Comparison of ENCODE assay signal across 13 mouse cellular contexts in genomic region chr8:112138924-112139323, GRCm38 (mm10).
DNase-seq lines count a peak whose midpoint lies in the region; ATAC-seq lines count a peak whose summit lies in the region.
"Had no signal": no experiment of that assay in that cellular context is flagged by ENCODE, and none has a peak within 500 bp of the region (broad histone marks: within the 10 kb centered on the region; RNA-seq: fewer than 3 reads in every experiment).

No protein-coding gene starts in this region.

- H3K9ac ChIP-seq in forebrain, embryonic 13.5 days = no peak overlapping the region
- no peak overlapping the region for H3K9ac ChIP-seq in forebrain, embryonic 11.5 days (ENCODE audit: low read length)
- no peak overlapping the region for H3K9ac ChIP-seq in neural tube, embryonic 12.5 days
- H3K9ac ChIP-seq in hindbrain, embryonic 15.5 days = no peak overlapping the region
- H3K9ac ChIP-seq: limb, embryonic 15.5 days had no signal

- no peak for DNase-seq in forebrain, embryonic 11.5 days (ENCODE audit: low spot score)
- DNase-seq in neural tube, embryonic 10.5 days (ENCODE audit: extremely low spot score, low spot score) = no peak
- no peak for DNase-seq in T-cell, adult 2 months (ENCODE audit: low spot score)
- no peak for DNase-seq in spleen, postnatal 36 days (ENCODE audit: low spot score in 2 of 2)
- no peak for DNase-seq in spleen, adult 18-20 months
- DNase-seq: lung, postnatal 14 days had no signal

- no peak overlapping the region for H3K4me3 ChIP-seq in forebrain, embryonic 13.5 days
- H3K4me3 ChIP-seq in forebrain, embryonic 11.5 days (ENCODE audit: low read depth, low read length) = no peak overlapping the region
- no peak overlapping the region for H3K4me3 ChIP-seq in neural tube, embryonic 12.5 days
- no peak overlapping the region for H3K4me3 ChIP-seq in hindbrain, embryonic 15.5 days
- H3K4me3 ChIP-seq: heart, embryonic 10.5 days; limb, embryonic 15.5 days; myocyte had no signal

- H3K4me1 ChIP-seq in forebrain, embryonic 13.5 days = peaks cover 4% of the 10 kb centered on the region; the same call in 1 of the 2 replicates
- no peaks in the 10 kb centered on the region for H3K4me1 ChIP-seq in forebrain, embryonic 11.5 days (replicated peaks; ENCODE audit: control insufficient read depth, insufficient read depth, low read length)
- no peaks in the 10 kb centered on the region for H3K4me1 ChIP-seq in neural tube, embryonic 12.5 days
- 0 out of 2 replicates have a peak, but pooled peaks cover 3% of the 10 kb centered on the region for H3K4me1 ChIP-seq in hindbrain, embryonic 15.5 days (replicated peaks)
- H3K4me1 ChIP-seq: heart, embryonic 10.5 days; limb, embryonic 15.5 days had no signal

- no peak overlapping the region for H3K4me2 ChIP-seq in forebrain, embryonic 13.5 days
- H3K4me2 ChIP-seq in forebrain, embryonic 11.5 days (ENCODE audit: low read depth, low read length, severe bottlenecking) = no peak overlapping the region
- no peak overlapping the region for H3K4me2 ChIP-seq in neural tube, embryonic 12.5 days (replicated peaks)
- no peak overlapping the region for H3K4me2 ChIP-seq in hindbrain, embryonic 15.5 days
- H3K4me2 ChIP-seq: limb, embryonic 15.5 days had no signal

- H3K27ac ChIP-seq in forebrain, embryonic 13.5 days = peak overlapping the region; percentile 51
- no peak overlapping the region for H3K27ac ChIP-seq in forebrain, embryonic 11.5 days (ENCODE audit: low read depth, low read length)
- H3K27ac ChIP-seq in neural tube, embryonic 12.5 days = no peak overlapping the region
- peak overlapping the region; percentile 65 for H3K27ac ChIP-seq in hindbrain, embryonic 15.5 days (replicated peaks)
- H3K27ac ChIP-seq: heart, embryonic 10.5 days; limb, embryonic 15.5 days had no signal

- no peaks in the 10 kb centered on the region for H3K9me3 ChIP-seq in forebrain, embryonic 13.5 days (replicated peaks)
- peaks cover 3% of the 10 kb centered on the region; the same call in 1 of the 2 replicates for H3K9me3 ChIP-seq in forebrain, embryonic 11.5 days (ENCODE audit: control insufficient read depth, low read length)
- H3K9me3 ChIP-seq in neural tube, embryonic 12.5 days = no peaks in the 10 kb centered on the region
- no peaks in the 10 kb centered on the region for H3K9me3 ChIP-seq in hindbrain, embryonic 15.5 days
- H3K9me3 ChIP-seq: heart, embryonic 10.5 days; limb, embryonic 15.5 days had no signal

- H3K36me3 ChIP-seq in forebrain, embryonic 13.5 days (ENCODE audit: poor library complexity, severe bottlenecking) = no peaks in the 10 kb centered on the region
- no peaks in the 10 kb centered on the region for H3K36me3 ChIP-seq in forebrain, embryonic 11.5 days (ENCODE audit: control insufficient read depth, insufficient read depth, low read length)
- H3K36me3 ChIP-seq in neural tube, embryonic 12.5 days = no peaks in the 10 kb centered on the region
- no peaks in the 10 kb centered on the region for H3K36me3 ChIP-seq in hindbrain, embryonic 15.5 days
- H3K36me3 ChIP-seq: G1E; heart, embryonic 10.5 days; limb, embryonic 15.5 days had no signal

- ATAC-seq in forebrain, embryonic 13.5 days = peak; percentile 61
- ATAC-seq in forebrain, embryonic 11.5 days (replicated peaks; ENCODE audit: low FRiP score) = no peak
- peak; percentile 56; the same call in 1 of the 2 replicates for ATAC-seq in neural tube, embryonic 12.5 days (ENCODE audit: low FRiP score, low read depth)
- ATAC-seq in hindbrain, embryonic 15.5 days (ENCODE audit: low FRiP score, low read depth) = peak; percentile 82

- H3K27me3 ChIP-seq in forebrain, embryonic 13.5 days = no peaks in the 10 kb centered on the region
- H3K27me3 ChIP-seq in forebrain, embryonic 11.5 days (ENCODE audit: control insufficient read depth, insufficient read depth, low read length) = no peaks in the 10 kb centered on the region
- no peaks in the 10 kb centered on the region for H3K27me3 ChIP-seq in neural tube, embryonic 12.5 days (replicated peaks)
- no peaks in the 10 kb centered on the region for H3K27me3 ChIP-seq in hindbrain, embryonic 15.5 days
- H3K27me3 ChIP-seq: limb, embryonic 15.5 days had no signal

- 23% methylated on average over 5 of the region's 5 CpGs for WGBS in forebrain, embryonic 13.5 days
- WGBS in forebrain, embryonic 11.5 days = 48% methylated on average over 5 of the region's 5 CpGs
- 63% methylated on average over 5 of the region's 5 CpGs for WGBS in neural tube, embryonic 12.5 days
- WGBS in hindbrain, embryonic 15.5 days = 29% methylated on average over 5 of the region's 5 CpGs

Comparison
In these comparisons a context has a peak if more than half of its experiments do, and no peak if none do; other contexts are left out.
1. H3K27ac ChIP-seq: peak in forebrain, embryonic 13.5 days (single experiment) and hindbrain, embryonic 15.5 days (single experiment); none in forebrain, embryonic 11.5 days (single experiment) and neural tube, embryonic 12.5 days (single experiment).